Comparison of ENCODE assay signal across 19 mouse cellular contexts in the genomic region with DNA sequence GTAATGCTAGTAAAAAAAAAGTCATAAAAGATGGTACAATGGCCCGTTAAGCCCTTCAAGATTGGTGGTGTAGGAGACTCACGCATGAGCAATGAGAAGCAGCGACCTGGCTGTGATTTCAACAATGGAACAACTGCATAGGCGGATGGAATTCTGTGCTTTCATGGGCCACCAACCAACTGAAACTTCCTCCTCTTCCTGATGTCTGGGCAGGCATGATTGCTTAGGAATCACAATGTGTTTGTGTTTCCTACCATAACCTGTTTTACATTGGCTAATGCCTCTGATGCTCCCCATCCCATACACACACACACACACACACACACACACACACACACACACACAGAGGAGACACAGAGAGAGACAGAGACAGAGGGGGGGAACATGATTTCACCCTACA.
A peak's percentile ranks its signal among the peaks of the same experiment; 100 is the strongest.
DNase-seq lines count a peak whose midpoint lies in the region; ATAC-seq and TF ChIP-seq lines count a peak whose summit lies in the region.
"Had no signal": no experiment of that assay in that cellular context is flagged by ENCODE, and none has a peak within 500 bp of the region (broad histone marks: within the 10 kb centered on the region; RNA-seq: fewer than 3 reads in every experiment).

No protein-coding gene starts in this region.

- no peak overlapping the region for H3K9ac ChIP-seq in embryonic facial prominence, embryonic 15.5 days
- no peak overlapping the region for H3K9ac ChIP-seq in kidney, postnatal 0 days (ENCODE audit: low read depth, low read length)
- H3K9ac ChIP-seq: forebrain, embryonic 15.5 days; heart, embryonic 13.5 days; hindbrain, embryonic 13.5 days had no signal

- ATAC-seq in embryonic facial prominence, embryonic 15.5 days (ENCODE audit: insufficient number of reproducible peaks, low FRiP score, low TSS enrichment, low read depth), result no peak
- ATAC-seq in kidney, postnatal 0 days (replicated peaks; ENCODE audit: low FRiP score, low read depth), result peak; percentile 71
- ATAC-seq: activated CD4-positive, CD25-positive, alpha-beta regulatory T cell, adult 4 months; CD4-positive, CD25-positive, alpha-beta regulatory T cell, adult 4 months; forebrain, embryonic 15.5 days; hindbrain, postnatal 0 days had no signal

- TF ChIP-seq CTCF in kidney, adult 2 months (conservative IDR thresholded peaks at IDR 0.05; ENCODE audit: insufficient read depth, insufficient read length, low read depth, low read length), result no peak
- TF ChIP-seq CTCF in kidney, postnatal 0 days (IDR thresholded peaks at IDR 0.05; ENCODE audit: low read depth), result no peak

- 0 out of 2 replicates have a peak overlapping the region, but pooled peaks have one; percentile 7 for H3K27ac ChIP-seq in embryonic facial prominence, embryonic 15.5 days (replicated peaks)
- no peak overlapping the region for H3K27ac ChIP-seq in embryonic facial prominence, embryonic 10.5 days (replicated peaks)
- no peak overlapping the region for H3K27ac ChIP-seq in kidney, adult 2 months (ENCODE audit: insufficient read depth, low read depth, low read length)
- H3K27ac ChIP-seq in kidney, postnatal 0 days, result no peak overlapping the region
- H3K27ac ChIP-seq: forebrain, embryonic 15.5 days; heart, embryonic 13.5 days; hindbrain, embryonic 13.5 days; hindbrain, postnatal 0 days had no signal

- no peak for DNase-seq in embryonic facial prominence, embryonic 10.5 days (ENCODE audit: low spot score)
- peak; percentile 1 for DNase-seq in kidney, adult 2 months
- no peak for DNase-seq in kidney, postnatal 10 days
- DNase-seq in kidney, postnatal 0 days (ENCODE audit: low spot score), result peak; percentile 85
- DNase-seq in kidney, adult 8-10 months, result no peak
- no peak for DNase-seq in cerebellum, adult 9-10 months
- DNase-seq: adrenal gland, postnatal 14 days; B cell, adult 2 months; cerebellum, adult 18-20 months; cerebellum, postnatal 10 days; gastrocnemius, postnatal 36 days had no signal

- no peak overlapping the region for H3K4me2 ChIP-seq in embryonic facial prominence, embryonic 15.5 days (replicated peaks)
- no peak overlapping the region for H3K4me2 ChIP-seq in kidney, postnatal 0 days (ENCODE audit: low read length)
- H3K4me2 ChIP-seq: forebrain, embryonic 15.5 days; heart, embryonic 13.5 days; hindbrain, embryonic 13.5 days had no signal

- H3K27me3 ChIP-seq in embryonic facial prominence, embryonic 15.5 days, result no peaks in the 10 kb centered on the region
- no peaks in the 10 kb centered on the region for H3K27me3 ChIP-seq in embryonic facial prominence, embryonic 10.5 days (replicated peaks; ENCODE audit: low read depth, poor library complexity, severe bottlenecking)
- H3K27me3 ChIP-seq in kidney, adult 2 months (replicated peaks; ENCODE audit: control insufficient read depth, insufficient read depth, low read length), result no peaks in the 10 kb centered on the region
- no peaks in the 10 kb centered on the region for H3K27me3 ChIP-seq in kidney, postnatal 0 days (ENCODE audit: insufficient read depth, low read length)
- H3K27me3 ChIP-seq: forebrain, embryonic 15.5 days; heart, embryonic 13.5 days; hindbrain, embryonic 13.5 days had no signal

- 94% methylated on average over 4 of the region's 4 CpGs for WGBS in embryonic facial prominence, embryonic 15.5 days
- 85% methylated on average over 4 of the region's 4 CpGs for WGBS in embryonic facial prominence, embryonic 10.5 days
- 36% methylated on average over 4 of the region's 4 CpGs for WGBS in kidney, adult 2 months
- 46% methylated on average over 4 of the region's 4 CpGs for WGBS in kidney, postnatal 0 days

- H3K36me3 ChIP-seq in embryonic facial prominence, embryonic 15.5 days, result no peaks in the 10 kb centered on the region
- H3K36me3 ChIP-seq in embryonic facial prominence, embryonic 10.5 days (replicated peaks), result no peaks in the 10 kb centered on the region
- no peaks in the 10 kb centered on the region for H3K36me3 ChIP-seq in kidney, adult 2 months (ENCODE audit: control insufficient read depth, insufficient read depth, low read length)
- H3K36me3 ChIP-seq in kidney, postnatal 0 days (ENCODE audit: insufficient read depth, low read length), result no peaks in the 10 kb centered on the region
- H3K36me3 ChIP-seq: forebrain, embryonic 15.5 days; G1E; heart, embryonic 13.5 days; hindbrain, embryonic 13.5 days had no signal

- no peaks in the 10 kb centered on the region for H3K4me1 ChIP-seq in embryonic facial prominence, embryonic 15.5 days
- peaks cover 8% of the 10 kb centered on the region; the same call in 1 of the 2 replicates for H3K4me1 ChIP-seq in embryonic facial prominence, embryonic 10.5 days
- no peaks in the 10 kb centered on the region for H3K4me1 ChIP-seq in kidney, adult 2 months (ENCODE audit: control insufficient read depth, insufficient read depth, low read length)
- H3K4me1 ChIP-seq in kidney, postnatal 0 days (replicated peaks; ENCODE audit: insufficient read depth, low read length), result no peaks in the 10 kb centered on the region
- H3K4me1 ChIP-seq: forebrain, embryonic 15.5 days; hindbrain, embryonic 13.5 days had no signal

- H3K4me3 ChIP-seq in embryonic facial prominence, embryonic 15.5 days (replicated peaks), result no peak overlapping the region
- no peak overlapping the region for H3K4me3 ChIP-seq in embryonic facial prominence, embryonic 10.5 days
- no peak overlapping the region for H3K4me3 ChIP-seq in kidney, adult 2 months (ENCODE audit: insufficient read depth, low read depth, low read length)
- H3K4me3 ChIP-seq in kidney, postnatal 0 days (replicated peaks; ENCODE audit: low read depth, low read length), result no peak overlapping the region
- H3K4me3 ChIP-seq: forebrain, embryonic 15.5 days; heart, embryonic 13.5 days; hindbrain, embryonic 13.5 days had no signal

- no peak for TF ChIP-seq POLR2A in kidney, adult 2 months (IDR thresholded peaks at IDR 0.05; ENCODE audit: low read depth, low read length)

- H3K9me3 ChIP-seq in embryonic facial prominence, embryonic 15.5 days (replicated peaks), result no peaks in the 10 kb centered on the region
- H3K9me3 ChIP-seq in embryonic facial prominence, embryonic 10.5 days, result no peaks in the 10 kb centered on the region
- H3K9me3 ChIP-seq in kidney, postnatal 0 days (replicated peaks; ENCODE audit: low read length), result no peaks in the 10 kb centered on the region
- H3K9me3 ChIP-seq: forebrain, embryonic 15.5 days; heart, embryonic 13.5 days; hindbrain, embryonic 13.5 days had no signal

Comparison
In these comparisons a context has a peak if more than half of its experiments do, and no peak if none do; other contexts are left out.
1. DNase-seq: peak in kidney, adult 2 months (single experiment) and kidney, postnatal 0 days (single experiment); none in embryonic facial prominence, embryonic 10.5 days (single experiment), kidney, postnatal 10 days (single experiment), kidney, adult 8-10 months (0 of 2) and cerebellum, adult 9-10 months (single experiment).